Mouse (Mus musculus) retina, postnatal 7 days (tissue): Measurements from ENCODE around the gene Pacs2.

ENCODE experiments used
- DNase-seq: peaks from one replicate; pipeline ENCODE4 v3.0.0-alpha.2; 2012; ENCODE audit warnings: low read depth, low spot score

Pacs2 gene

DNA sequence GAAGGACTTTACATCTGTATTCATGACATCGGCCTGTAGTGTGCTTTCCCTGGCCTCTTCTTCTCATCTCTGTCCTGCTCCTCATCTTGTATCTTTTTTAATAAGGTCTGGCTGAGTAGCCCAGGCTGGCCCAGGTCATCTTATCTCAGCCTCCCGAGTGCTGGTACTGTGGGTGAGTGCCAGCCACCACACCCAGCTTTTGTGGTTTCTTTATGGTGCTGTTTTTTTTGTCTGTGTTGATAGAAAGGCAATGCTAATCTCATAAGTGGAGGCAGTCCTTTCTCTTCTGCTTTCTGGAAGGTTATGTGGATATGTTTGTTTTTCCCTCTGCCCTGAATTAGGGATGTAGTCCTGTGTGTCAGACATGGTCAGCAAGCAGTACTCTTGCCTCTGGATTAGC lies 28.2 kb downstream of the Pacs2 start:
- DNase-seq, result no peak

DNA sequence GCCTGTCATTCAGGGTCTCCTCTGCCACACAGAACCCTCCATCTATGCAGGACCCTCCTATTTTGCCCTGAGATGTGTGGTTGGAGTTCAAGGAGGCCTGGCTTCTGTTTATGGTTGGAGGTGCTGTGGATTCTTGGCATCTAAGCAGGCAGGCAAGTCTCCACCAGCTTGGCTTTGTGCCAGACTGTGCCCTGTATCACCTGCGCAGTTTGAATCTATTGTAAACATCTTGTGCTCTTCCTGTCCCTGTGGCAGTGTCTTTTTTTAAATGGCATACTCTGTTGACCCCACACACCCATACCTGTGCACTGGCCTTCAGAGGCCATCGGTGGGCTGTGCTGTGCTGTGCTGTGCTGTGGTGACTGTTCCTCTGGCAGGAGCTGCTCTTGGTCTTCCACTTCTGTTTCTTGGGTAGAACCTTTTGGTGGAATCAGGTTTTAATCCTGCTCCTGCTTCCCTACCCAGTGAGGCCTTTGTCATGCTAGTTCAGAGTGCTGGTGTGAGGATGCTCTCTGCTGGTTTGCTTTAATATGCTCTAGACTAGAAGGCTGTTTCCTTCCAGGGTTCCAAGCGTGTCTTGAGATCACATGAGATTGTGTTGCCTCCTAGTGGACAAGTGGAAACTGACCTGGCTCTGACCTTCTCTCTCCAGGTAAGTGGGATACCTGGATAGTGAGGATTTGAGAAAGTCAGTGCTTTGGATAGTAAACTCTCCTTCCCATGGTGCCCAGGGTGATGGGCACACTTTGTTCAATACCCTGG lies 30.8 kb downstream of the Pacs2 start:
- DNase-seq, result peak; percentile 29

GRCm38 (mm10) chr12:113046861-113047260 lies 32.6 kb downstream of the Pacs2 start:
- DNase-seq, result no peak

DNA sequence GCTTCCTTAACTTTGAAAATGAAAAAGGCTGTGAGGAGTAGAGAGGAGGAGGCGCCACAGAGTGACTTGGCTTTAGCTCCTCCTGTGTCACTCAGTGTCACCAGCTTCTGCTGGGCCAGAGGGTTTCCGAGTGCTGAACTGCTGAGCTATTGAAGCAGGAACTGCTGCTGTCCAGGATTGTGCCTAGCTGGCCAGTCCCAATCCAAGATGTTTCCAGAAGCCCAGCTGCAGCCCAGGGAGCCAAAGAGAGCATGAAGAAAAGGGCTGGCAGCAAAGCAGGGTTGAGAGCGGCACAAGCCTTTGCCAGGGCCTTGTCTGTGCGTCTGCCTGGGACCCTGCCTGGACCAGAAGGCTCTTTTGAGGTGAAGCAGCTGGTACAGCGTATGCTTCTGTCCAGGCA lies 33.8 kb downstream of the Pacs2 start:
- DNase-seq, result no peak

DNA sequence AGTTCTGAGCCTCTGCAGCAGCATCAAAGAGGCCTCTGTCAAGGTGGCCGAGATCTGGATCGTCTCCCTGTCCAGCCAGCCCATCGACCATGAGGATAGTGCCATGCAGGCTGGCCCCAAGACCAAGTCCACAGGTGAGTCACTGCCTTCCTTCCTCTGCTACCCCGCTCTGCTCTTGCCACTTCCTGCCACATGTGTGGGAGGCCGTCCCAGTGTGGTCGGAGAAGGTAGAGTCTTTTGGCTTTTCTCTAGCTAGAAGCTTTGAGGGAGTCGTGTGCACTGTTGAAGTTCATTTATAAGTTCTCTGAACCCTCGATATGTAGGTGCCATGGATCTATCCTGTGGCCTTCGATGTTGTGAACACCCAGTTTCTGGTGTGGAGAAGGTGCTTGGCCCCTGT lies 35.5 kb downstream of the Pacs2 start:
- no peak for DNase-seq

- DNase-seq, result no peak
Measured at GRCm38 (mm10) chr12:113050671-113051070, 36.4 kb downstream of the Pacs2 start.

DNA sequence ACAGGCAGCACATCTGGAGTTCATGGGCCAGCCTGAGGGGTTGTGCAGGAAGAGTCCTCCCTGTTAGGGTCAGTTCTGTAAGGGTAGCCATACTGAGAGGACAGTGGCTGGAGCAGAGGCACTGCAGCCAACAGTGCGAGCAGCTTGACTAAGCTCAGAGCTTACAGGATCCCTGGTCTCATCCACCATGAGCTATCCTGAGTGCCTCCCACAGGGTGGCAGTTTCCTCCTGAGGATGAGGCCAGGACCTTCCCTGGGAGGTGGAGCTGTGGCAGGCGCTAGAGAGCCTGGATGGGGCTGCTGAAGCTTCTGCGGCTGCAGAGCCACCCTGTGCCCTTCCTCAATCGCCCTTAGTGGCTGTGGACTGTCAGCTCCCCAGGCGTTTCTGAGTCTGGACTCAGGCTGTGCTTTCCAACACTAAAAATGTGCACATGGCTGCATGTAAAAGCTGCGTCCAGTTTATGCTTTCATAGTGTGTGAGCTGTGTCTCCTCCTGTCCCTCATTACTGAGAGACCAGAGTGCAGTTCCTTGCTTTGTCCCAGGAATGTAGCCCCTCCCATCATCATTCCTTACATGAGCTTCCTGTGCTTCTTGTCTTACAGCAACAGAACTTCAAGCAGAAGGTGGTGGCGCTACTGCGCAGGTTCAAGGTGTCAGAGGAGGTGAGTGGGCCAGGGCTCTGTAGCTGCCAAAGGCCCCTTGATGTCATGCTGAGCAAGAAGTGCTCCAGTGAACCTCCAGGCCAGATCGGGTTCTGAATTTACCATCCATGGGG lies 37.5 kb downstream of the Pacs2 start:
- no peak for DNase-seq

DNA sequence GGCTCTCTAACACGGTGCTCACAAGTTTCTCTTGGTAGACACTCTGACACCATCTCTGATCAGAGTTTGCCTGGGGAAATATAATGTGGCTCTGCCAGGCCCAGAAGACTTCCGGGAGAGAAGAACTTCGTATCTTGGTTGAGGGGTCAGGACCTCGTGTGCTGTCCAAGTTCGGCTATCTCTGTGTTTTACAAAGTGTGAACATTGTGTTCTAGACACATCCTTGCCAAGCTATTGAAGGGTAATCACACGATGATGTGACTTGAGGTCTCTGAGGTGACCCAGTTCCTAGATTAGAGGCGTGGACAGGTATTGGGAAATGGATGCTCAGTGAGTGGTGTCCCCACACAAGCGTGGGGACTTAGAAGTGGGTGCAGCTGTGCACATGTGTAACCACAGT lies 41.8 kb downstream of the Pacs2 start:
- DNase-seq, result no peak

DNA sequence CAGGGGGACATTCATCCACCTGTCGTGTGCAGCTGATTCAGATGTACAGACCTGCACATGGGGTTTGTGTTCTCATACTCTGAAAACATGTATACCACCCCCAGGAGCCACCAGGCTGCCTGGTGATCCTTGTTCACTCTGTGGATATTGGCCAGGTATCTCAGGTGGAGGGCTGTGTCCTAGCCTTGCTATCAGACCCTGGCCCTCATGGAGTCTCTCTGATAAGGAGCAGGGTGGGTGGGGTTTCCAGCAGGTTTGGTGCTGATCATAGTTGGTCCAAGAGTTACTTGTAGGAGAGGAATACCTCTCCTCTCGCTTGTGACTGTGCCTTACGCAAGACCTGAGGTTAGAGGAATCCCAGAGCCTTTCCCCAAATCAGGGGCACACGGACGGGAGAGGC lies 45.9 kb downstream of the Pacs2 start:
- DNase-seq, result no peak

DNA sequence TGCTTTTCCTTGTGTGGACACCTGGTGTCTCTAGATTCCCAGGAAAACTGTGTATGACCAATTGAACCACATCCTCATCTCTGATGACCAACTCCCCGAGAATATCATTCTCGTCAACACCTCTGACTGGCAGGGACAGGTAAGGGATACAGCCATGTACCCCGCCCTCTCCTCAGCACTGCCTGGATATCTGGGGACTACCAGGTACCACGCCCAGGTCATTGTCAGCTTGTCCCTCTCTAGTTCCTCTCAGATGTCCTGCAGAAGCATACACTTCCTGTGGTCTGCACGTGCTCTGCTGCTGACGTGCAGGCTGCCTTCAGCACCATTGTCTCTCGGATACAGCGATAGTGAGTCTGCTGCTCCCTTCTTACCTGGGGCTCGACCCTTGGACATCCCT lies 47.3 kb downstream of the Pacs2 start:
- DNase-seq, result no peak

DNA sequence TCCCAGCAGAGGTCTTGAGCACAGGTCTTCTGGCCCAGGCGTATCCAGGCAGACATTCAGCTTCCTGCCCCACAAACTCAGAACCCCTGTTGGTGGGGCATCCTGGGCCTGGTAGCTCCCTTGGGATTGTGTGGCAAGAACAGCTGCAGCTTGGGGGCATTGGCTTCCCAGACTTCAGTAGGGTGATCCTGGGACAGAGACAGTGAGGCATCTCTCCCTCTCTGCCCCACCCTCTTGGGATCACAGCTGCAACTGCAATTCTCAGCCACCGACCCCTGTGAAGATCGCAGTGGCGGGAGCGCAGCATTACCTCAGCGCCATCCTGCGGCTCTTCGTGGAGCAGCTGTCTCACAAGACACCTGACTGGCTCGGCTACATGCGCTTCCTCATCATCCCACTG lies 47.9 kb downstream of the Pacs2 start:
- DNase-seq, result no peak

DNA sequence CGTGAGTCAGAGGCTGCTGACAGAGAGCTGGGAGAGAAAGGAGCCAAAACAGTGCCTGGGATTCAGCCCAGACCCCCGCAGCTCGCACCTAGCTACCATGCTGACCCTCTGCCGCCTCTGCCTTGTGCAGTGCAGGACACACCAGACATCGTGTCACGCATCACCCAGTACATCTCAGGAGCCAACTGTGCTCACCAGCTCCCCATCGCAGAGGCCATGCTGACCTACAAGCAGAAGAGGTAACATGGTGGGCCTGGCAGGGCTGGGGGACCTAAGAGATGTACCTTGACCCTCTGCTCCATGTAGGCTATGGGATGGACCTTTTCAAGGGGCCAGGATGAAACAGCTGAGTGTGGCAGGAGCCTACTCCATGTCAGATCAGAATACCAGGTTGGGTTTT lies 49.4 kb downstream of the Pacs2 start:
- no peak for DNase-seq

DNA sequence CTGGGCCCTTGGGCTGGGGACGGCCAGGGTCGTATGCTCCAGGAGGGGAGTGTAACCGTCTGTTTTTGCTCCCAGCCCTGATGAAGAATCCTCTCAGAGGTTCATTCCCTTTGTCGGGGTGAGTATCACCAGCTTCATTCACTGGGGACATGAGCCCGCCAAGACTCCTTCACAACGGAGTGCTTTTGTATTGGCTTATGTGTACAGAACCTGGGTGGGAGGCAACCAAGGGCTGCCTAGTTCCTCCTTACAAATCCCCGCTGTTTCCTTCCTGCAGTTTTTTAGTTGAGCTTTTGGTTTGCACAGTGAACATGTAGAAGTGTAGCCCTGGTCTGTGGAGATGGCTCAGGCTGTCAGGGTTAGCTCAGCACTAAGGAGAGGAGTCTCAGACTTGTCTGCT lies 53.7 kb downstream of the Pacs2 start:
- DNase-seq, result no peak

DNA sequence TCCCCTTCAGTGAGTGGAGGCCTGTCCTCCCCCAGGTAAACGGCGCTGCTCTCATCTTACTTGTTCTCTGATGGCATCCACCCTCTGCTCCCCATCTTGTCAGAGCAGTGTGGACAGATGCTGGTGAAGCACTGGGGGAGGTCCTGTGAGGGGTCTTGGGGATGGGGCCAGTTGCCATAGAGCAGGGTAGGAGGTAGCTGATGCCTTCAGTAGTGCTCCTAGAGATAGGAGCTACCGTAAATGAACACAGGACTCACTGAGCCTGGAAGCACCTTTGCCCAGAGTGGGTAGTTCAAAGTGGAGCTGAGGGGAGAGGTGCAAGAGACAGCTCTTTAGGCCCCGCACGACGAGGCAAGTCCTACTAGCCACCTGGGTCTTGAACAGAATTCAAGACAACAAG lies 55.1 kb downstream of the Pacs2 start:
- no peak for DNase-seq

GRCm38 (mm10) chr12:113071321-113071720 lies 57.0 kb downstream of the Pacs2 start:
- DNase-seq, result no peak

DNA sequence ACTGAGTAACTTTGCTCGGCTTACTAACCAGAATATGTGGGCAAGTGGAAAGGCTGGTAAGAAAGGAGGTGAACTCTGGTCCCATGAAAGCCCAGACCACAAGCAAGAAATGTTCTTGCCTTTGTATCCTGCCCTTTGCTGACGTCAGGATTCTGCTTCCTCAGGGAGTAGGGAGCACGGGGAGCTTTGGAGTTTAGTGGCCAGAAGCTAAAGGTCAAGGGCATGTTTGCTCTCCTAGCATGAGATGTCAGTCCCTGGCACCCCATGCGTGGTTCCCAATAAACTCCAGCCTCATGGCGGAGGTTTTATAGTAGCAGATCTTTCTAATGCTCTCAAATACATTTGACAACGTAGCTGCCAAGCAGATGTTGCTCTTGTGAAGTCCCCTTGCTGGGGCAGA lies 57.5 kb downstream of the Pacs2 start:
- DNase-seq, result no peak

DNA sequence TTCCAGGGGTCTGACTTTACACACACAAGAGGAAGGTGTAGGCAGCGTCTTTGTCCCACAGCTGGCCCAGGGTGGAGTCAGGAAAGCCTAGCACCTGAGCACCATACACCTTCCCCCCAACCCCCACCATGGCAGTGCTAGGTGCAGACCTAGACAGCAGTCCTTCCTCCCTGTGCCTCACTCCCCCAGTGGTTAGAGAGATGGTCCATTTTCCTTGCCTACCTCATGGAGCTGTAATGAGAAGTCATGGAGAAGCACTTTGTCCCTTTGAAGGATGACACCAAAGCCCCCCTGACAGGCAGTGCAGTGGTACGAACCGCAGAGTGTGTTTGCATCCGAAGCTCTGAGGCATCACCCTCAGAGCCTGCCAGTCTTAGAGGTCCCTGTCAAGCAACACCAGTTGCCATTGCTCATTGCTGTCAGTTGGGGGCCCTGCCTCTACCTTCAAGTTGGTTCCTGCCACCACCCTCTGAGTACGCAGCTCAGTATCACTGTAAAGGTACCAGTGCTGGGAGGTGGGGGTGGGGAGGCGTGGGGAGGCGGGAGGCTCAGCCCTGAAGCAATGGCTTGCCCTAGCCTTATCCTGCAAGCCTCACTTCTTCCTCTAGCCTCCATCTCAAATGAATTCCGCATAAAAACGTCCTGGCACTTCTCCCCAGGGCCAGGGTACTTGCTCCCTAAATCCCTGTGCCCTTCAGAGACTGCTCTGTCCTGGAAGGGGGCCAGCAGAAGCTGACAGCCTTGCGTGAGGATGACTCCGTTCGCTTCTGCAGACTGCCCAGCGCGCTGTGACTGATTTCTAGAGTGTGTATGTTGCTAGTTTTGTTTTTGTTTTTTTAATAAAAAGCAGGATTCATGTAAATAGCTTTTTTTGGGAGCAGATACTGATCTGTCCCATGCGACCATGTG lies 59.4 kb downstream of the Pacs2 start:
- DNase-seq, result peak; percentile 11

DNA sequence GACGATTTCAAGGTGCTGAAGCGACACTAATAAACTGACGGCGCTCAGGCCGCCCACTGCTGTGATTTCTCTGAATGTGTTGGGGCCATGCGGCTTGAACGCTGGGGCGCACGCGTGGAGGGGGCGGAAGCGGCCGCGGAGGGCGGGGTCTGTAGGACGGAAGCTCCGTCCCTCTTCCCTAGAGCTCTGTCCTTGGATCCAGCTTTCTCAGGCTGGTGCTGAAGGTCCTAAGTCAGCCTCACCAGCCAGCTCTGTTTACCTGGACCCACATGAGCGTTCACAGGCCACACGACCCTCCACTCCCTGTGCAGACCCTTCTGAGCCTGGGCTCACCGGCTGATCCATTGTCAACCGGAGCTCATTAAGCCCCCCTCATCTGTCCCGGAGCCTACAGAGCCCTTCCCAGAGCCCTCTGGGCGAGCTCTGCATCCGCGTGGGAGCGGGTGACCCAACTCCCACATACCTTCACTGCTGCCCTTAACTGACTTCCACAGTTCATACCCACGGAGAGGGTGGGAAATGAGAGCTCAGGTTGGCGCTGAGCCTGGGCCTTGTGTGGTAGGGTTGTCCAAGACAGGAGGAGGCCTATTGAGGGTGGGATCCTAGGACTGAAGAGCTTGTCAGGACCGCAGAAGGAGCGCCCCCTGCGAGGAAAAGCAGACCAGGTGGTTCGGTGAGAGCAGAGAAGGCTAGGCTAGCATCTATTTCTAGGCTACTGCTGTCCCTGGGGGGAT lies 60.2 kb downstream of the Pacs2 start, which contains the start of gene Tex22:
Tex22 (plus strand) TSS at position 174 of the 734 bp plus-strand sequence.
- peak; percentile 66 for DNase-seq

GRCm38 (mm10) chr12:113075063-113075454 lies 60.8 kb downstream of the Pacs2 start:
- DNase-seq, result peak; percentile 70

DNA sequence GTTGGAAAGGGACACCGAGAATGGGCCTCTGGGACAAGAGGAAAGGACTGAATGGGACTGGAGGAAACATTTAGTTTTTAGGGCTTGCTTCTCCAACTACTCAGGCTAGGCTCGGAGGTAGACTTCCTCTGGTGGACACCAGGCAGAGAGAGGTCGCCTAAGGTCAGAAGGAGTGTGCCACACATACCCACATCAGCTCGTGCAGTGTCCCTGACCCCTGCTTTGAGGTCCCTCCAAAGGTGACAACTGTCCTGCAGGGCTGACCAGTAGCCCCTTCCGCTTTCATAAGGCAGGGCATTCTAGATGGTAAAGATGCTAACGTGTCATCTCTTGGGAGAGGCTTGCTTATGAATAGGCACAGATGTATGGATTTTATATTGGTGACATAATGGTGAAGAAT lies 61.2 kb downstream of the Pacs2 start:
- no peak for DNase-seq

GRCm38 (mm10) chr12:113087276-113087675 lies 73.0 kb downstream of the Pacs2 start:
- DNase-seq, result no peak
